Mouse (Mus musculus) cortical plate, adult 2 months (tissue): ENCODE data around the gene Lrrc8d. TPM values are rescaled to one million over a fixed set of nuclear protein-coding genes. Genes with fewer than 3 reads are reported as not detected.
A peak's percentile ranks its signal among the peaks of the same experiment; 100 is the strongest.

ENCODE experiments used
- H3K27ac ChIP-seq: fragments of 200-500 bp; 2 replicates; pipeline ENCODE4 v1.5.1; 2012; ENCODE audit warnings: low read length, control low read depth, inconsistent platforms; ENCODE audit not compliant: insufficient read depth
- H3K4me1 ChIP-seq: fragments of 200-500 bp; 2 replicates; pipeline ENCODE4 v1.6.1; 2011; ENCODE audit warnings: low read length; ENCODE audit not compliant: control insufficient read depth, insufficient read depth
- H3K4me3 ChIP-seq: fragments of 200-500 bp; 2 replicates; pipeline ENCODE4 v1.5.1; 2011; ENCODE audit warnings: mild to moderate bottlenecking, low read length, control low read depth; ENCODE audit not compliant: insufficient read depth
- CTCF ChIP-seq: fragments of 200-500 bp; IDR thresholded peaks from 2 replicates; pipeline ENCODE4 v1.5.1; 2011; ENCODE audit warnings: mild to moderate bottlenecking, control low read depth, low read length; ENCODE audit not compliant: insufficient read depth; ENCODE audit errors: extremely low read depth
- POLR2A ChIP-seq: fragments of 200-500 bp; IDR thresholded peaks from 2 replicates; pipeline ENCODE4 v1.6.1; 2011; ENCODE audit warnings: mild to moderate bottlenecking, low read length, control low read depth; ENCODE audit not compliant: insufficient read depth; ENCODE audit errors: extremely low read depth
- polyA plus RNA-seq: library from polyadenylated mRNA; depleted of rRNA; stranded (reverse); fragments of >200 nt; gene quantifications from 2 replicates; pipeline ENCODE4 v1.2.3, GENCODE M21; 2012

Gene Lrrc8d
- polyA plus RNA-seq, 1 experiment, result 12.9 TPM

GRCm38 (mm10) chr5:105799850-105800635 lies 100.3 kb downstream of the Lrrc8d start:
- TF ChIP-seq POLR2A (no peak), CTCF (no peak)
- Histone ChIP-seq H3K27ac (0 out of 2 replicates have a peak overlapping the region, but pooled peaks have one; percentile 17), H3K4me1 (peaks cover 6% of the 10 kb centered on the region), H3K4me3 (no peak overlapping the region)

GRCm38 (mm10) chr5:105801031-105801529 lies 101.3 kb downstream of the Lrrc8d start:
- Histone ChIP-seq H3K4me3 (no peak overlapping the region), H3K27ac (no peak overlapping the region), H3K4me1 (peaks cover 6% of the 10 kb centered on the region)
- TF ChIP-seq CTCF (no peak), POLR2A (no peak)

GRCm38 (mm10) chr5:105805955-105806354 lies 106.2 kb downstream of the Lrrc8d start:
- Histone ChIP-seq H3K4me3 (no peak overlapping the region), H3K4me1 (no peaks in the 10 kb centered on the region), H3K27ac (no peak overlapping the region)
- TF ChIP-seq CTCF (no peak), POLR2A (no peak)

GRCm38 (mm10) chr5:105807461-105807860 lies 107.7 kb downstream of the Lrrc8d start:
- Histone ChIP-seq H3K27ac (no peak overlapping the region), H3K4me3 (no peak overlapping the region), H3K4me1 (no peaks in the 10 kb centered on the region)
- TF ChIP-seq CTCF, result no peak
- no peak for TF ChIP-seq POLR2A

- Histone ChIP-seq H3K27ac (no peak overlapping the region; the same call in 1 of the 2 replicates), H3K4me3 (no peak overlapping the region)
- TF ChIP-seq POLR2A (no peak), CTCF (no peak)
Measured at GRCm38 (mm10) chr5:105809056-105809455, 109.3 kb downstream of the Lrrc8d start.

GRCm38 (mm10) chr5:105813036-105813435 lies 113.3 kb downstream of the Lrrc8d start:
- no peak overlapping the region for H3K4me3 ChIP-seq
- H3K27ac ChIP-seq, result no peak overlapping the region
- TF ChIP-seq CTCF (no peak), POLR2A (no peak)
- no peaks in the 10 kb centered on the region for H3K4me1 ChIP-seq

More at GRCm38 (mm10) chr5:105809056-105809455, 109.3 kb downstream of the Lrrc8d start:
- H3K4me1 ChIP-seq, result no peaks in the 10 kb centered on the region

- H3K4me1 ChIP-seq, result no peaks in the 10 kb centered on the region; the same call in 1 of the 2 replicates
Measured at GRCm38 (mm10) chr5:105813974-105814373, 114.2 kb downstream of the Lrrc8d start.

GRCm38 (mm10) chr5:105816118-105816517 lies 116.3 kb downstream of the Lrrc8d start:
- TF ChIP-seq CTCF, result no peak
- no peak for TF ChIP-seq POLR2A
- no peak overlapping the region for H3K27ac ChIP-seq
- H3K4me1 ChIP-seq, result no peaks in the 10 kb centered on the region; the same call in 1 of the 2 replicates

More at GRCm38 (mm10) chr5:105813974-105814373, 114.2 kb downstream of the Lrrc8d start:
- no peak overlapping the region for H3K27ac ChIP-seq
- no peak for TF ChIP-seq CTCF
- no peak for TF ChIP-seq POLR2A
- no peak overlapping the region for H3K4me3 ChIP-seq

GRCm38 (mm10) chr5:105817248-105817976 lies 117.6 kb downstream of the Lrrc8d start:
- no peak for TF ChIP-seq POLR2A
- no peak for TF ChIP-seq CTCF
- no peak overlapping the region for H3K4me3 ChIP-seq
- no peak overlapping the region for H3K27ac ChIP-seq
- no peaks in the 10 kb centered on the region; the same call in 1 of the 2 replicates for H3K4me1 ChIP-seq

More at GRCm38 (mm10) chr5:105816118-105816517, 116.3 kb downstream of the Lrrc8d start:
- H3K4me3 ChIP-seq, result no peak overlapping the region

GRCm38 (mm10) chr5:105818411-105818810 lies 118.6 kb downstream of the Lrrc8d start:
- no peak for TF ChIP-seq POLR2A
- TF ChIP-seq CTCF, result no peak
- 0 out of 2 replicates have a peak overlapping the region, but pooled peaks have one; percentile 3 for H3K27ac ChIP-seq

More at GRCm38 (mm10) chr5:105818411-105818810, 118.6 kb downstream of the Lrrc8d start:
- no peak overlapping the region for H3K4me3 ChIP-seq
- H3K4me1 ChIP-seq, result peaks cover 4% of the 10 kb centered on the region; the same call in 1 of the 2 replicates
